Mouse (Mus musculus) C3H10T1/2 (cell line): Measurements from ENCODE around the gene Gm17509. TPM values are rescaled to one million over a fixed set of nuclear protein-coding genes. Genes with fewer than 3 reads are reported as not detected.

ENCODE experiments used
- polyA plus RNA-seq, 2 experiments: library from polyadenylated mRNA; unstranded; fragments of >200 nt; fragmentation: generic; extraction: Trizol; gene quantifications; one replicate each; pipeline ENCODE4 v1.2.1; 2012; ENCODE audit warnings: missing spikeins in 2 of 2

The Gm17509 gene
- polyA plus RNA-seq, result under 1 TPM; 0.02 to 0.06 TPM

DNA sequence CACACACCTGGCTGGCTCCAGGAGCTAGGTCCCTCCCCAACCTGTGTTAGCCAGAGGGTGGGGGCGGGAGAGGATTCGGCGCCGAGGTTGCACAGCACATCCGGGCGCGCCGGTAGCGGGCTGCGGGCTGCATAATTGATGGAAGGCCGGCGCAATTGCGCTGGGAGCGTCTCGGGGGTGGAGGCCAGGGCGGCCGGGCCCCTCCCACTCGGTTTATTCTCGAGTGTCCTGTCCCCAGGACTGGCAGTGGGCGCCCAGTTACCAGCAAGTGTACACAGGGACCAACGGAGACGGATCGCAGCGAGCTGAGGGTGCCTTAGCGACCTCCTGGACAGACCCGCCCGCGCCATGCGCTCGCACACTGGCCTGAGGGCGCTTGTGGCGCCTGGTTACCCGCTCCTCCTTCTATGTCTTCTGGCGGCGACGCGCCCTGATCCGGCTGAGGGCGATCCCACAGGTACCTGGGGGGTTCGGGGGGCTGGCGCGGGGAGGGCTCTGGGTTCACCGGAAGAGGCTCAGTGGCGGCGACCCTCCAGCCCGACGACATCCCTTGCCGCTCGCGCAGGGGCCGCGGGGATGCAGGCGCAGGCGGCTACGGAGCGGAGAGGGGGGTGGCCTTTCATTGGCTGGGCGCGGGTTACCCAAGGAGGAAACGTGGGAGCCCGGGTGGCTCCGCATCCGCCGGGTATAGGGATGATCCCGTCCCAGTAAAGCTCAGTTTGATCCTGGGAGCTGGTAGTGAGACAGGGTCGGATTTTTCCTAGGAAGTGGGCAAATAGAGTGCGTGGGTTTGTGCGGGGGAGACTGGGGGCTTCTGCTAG, at the start of gene Gm17509:
TSS of gene Gm17509 (minus strand) at position 575 of the 821 bp plus-strand sequence.

DNA sequence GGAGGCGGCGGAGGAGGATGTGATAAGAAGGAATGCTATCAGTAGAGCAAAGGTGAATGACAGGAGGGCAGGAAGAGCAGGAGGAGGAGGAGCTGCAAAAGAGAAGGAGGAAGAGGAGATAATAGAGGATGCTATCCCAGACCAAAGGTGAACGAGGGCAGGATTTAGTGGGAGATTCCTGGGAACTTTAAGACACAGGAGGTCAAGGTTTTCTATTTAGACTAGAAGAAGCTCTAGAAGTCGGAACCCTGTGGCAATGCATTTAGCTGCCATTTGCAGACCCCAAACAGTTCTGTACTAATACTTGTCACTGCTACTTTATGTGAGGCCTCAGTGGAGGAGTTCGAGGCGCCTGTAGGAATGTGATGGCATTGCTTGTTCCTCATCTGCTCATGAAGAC, 12.6 kb downstream of the Gm17509 start, which contains the start of gene Emb:
TSS of gene Emb (plus strand) at position 301 of the 400 bp plus-strand sequence.

Other genes with a start within 250 kb of the Gm17509 start
- gene Parp8, start 195.5 kb downstream of the Gm17509 start, polyA plus RNA-seq, result 1 to 10 TPM in 1 of 2 experiments, under 1 TPM in 1; 0.73 to 9.2 TPM
- 10 to 100 TPM in 1 of 2 experiments, 1 to 10 TPM in 1; 1.1 to 13.6 TPM for gene Emb, start 12.5 kb downstream of the Gm17509 start, polyA plus RNA-seq